Mouse (Mus musculus) kidney, adult 2 months (tissue): ENCODE data around the gene Rtp1. TPM values are rescaled to one million over a fixed set of nuclear protein-coding genes. Genes with fewer than 3 reads are reported as not detected.

Experiments used
- DNase-seq: peaks from one replicate; pipeline ENCODE4 v3.0.0; 2021
- H3K27ac ChIP-seq: fragments of 200-500 bp; 2 replicates; pipeline ENCODE4 v1.5.1; 2012; ENCODE audit warnings: low read depth, low read length, control low read depth, inconsistent platforms; ENCODE audit not compliant: insufficient read depth
- H3K27me3 ChIP-seq: fragments of 200-500 bp; replicated peaks from 2 replicates; pipeline ENCODE4 v1.6.1; 2012; ENCODE audit warnings: mild to moderate bottlenecking, moderate library complexity, low read length, inconsistent platforms; ENCODE audit not compliant: control insufficient read depth, insufficient read depth
- H3K36me3 ChIP-seq: fragments of 200-500 bp; 2 replicates; pipeline ENCODE4 v1.6.1; 2012; ENCODE audit warnings: mild to moderate bottlenecking, moderate library complexity, low read length, inconsistent platforms; ENCODE audit not compliant: control insufficient read depth, insufficient read depth
- H3K4me1 ChIP-seq: fragments of 200-500 bp; 2 replicates; pipeline ENCODE4 v1.6.1; 2011; ENCODE audit warnings: low read length; ENCODE audit not compliant: control insufficient read depth, insufficient read depth
- H3K4me3 ChIP-seq: fragments of 200-500 bp; 2 replicates; pipeline ENCODE4 v1.5.1; 2011; ENCODE audit warnings: mild to moderate bottlenecking, low read depth, low read length, control low read depth; ENCODE audit not compliant: insufficient read depth
- CTCF ChIP-seq: fragments of 200-500 bp; conservative IDR thresholded peaks from 2 replicates; pipeline ENCODE4 v1.5.1; 2011; ENCODE audit warnings: low read depth, mild to moderate bottlenecking, control low read depth, low read length, moderate library complexity, mixed read lengths; ENCODE audit not compliant: insufficient read depth, insufficient read length
- POLR2A ChIP-seq: fragments of 200-500 bp; IDR thresholded peaks from one replicate; pipeline ENCODE4 v1.6.1; 2011; ENCODE audit warnings: low read depth, low read length, control low read depth
- WGBS: fragments of 180-500 bp; shearing (Covaris S2); methylation state at CpG from one replicate; pipeline ENCODE4 v1.1.7; 2018; 5-methylcytosine and 5-hydroxymethylcytosine counted together
- polyA plus RNA-seq: library from polyadenylated mRNA; depleted of rRNA; stranded (reverse); fragments of >200 nt; gene quantifications from 2 replicates; pipeline ENCODE4 v1.2.3, GENCODE M21; 2012

Gene Rtp1
- polyA plus RNA-seq, 1 experiment: 0.06 TPM

DNA sequence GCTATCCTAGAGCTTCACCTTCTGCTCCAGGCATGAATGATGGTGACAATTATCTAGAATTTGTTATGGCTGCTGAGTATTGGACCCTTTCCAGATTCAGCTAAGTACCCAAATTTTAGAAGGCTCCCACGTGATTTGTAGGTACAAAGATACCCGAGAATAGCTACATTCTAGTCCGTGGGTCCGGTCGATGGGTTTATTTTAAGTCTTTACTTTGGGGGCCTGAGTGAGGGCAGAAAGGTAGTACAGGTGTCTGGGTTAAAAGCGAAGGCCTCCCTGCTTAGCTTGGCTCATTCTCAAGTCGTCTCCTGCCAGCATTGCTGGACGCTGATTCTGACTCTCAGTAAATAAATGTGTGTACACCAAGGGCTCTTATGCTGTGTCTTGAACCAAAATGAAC, 1.1 kb downstream of the Rtp1 start:
- Histone ChIP-seq H3K4me3 (no peak overlapping the region), H3K4me1 (no peaks in the 10 kb centered on the region), H3K27ac (no peak overlapping the region), H3K36me3 (no peaks in the 10 kb centered on the region), H3K27me3 (no peaks in the 10 kb centered on the region)
- TF ChIP-seq POLR2A (no peak), CTCF (no peak)
- no peak for DNase-seq
- WGBS: 74% methylated on average over 8 of the region's 8 CpGs

GRCm38 (mm10) chr16:23437404-23438166, 8.7 kb downstream of the Rtp1 start:
- Histone ChIP-seq H3K27me3 (no peaks in the 10 kb centered on the region), H3K4me3 (no peak overlapping the region), H3K27ac (no peak overlapping the region), H3K4me1 (no peaks in the 10 kb centered on the region), H3K36me3 (no peaks in the 10 kb centered on the region)
- peak; percentile 63 for TF ChIP-seq CTCF
- TF ChIP-seq POLR2A: no peak
- 39% methylated on average over 12 of the region's 12 CpGs for WGBS
- peak; percentile 27 for DNase-seq

GRCm38 (mm10) chr16:23444231-23444630, 15.3 kb downstream of the Rtp1 start:
- peak; percentile 21 for DNase-seq
- 73% methylated on average over 4 of the region's 4 CpGs for WGBS
- Histone ChIP-seq H3K27me3 (no peaks in the 10 kb centered on the region), H3K4me3 (no peak overlapping the region), H3K4me1 (no peaks in the 10 kb centered on the region), H3K27ac (no peak overlapping the region), H3K36me3 (no peaks in the 10 kb centered on the region)
- TF ChIP-seq POLR2A (no peak), CTCF (no peak)

GRCm38 (mm10) chr16:23449946-23450345, 21.0 kb downstream of the Rtp1 start:
- no peak for TF ChIP-seq CTCF
- TF ChIP-seq POLR2A: no peak
- 84% methylated on average over 2 of the region's 2 CpGs for WGBS
- H3K4me1 ChIP-seq: no peaks in the 10 kb centered on the region
- no peak overlapping the region for H3K27ac ChIP-seq
- DNase-seq: no peak
- H3K36me3 ChIP-seq: no peaks in the 10 kb centered on the region
- H3K4me3 ChIP-seq: no peak overlapping the region
- no peaks in the 10 kb centered on the region for H3K27me3 ChIP-seq

DNA sequence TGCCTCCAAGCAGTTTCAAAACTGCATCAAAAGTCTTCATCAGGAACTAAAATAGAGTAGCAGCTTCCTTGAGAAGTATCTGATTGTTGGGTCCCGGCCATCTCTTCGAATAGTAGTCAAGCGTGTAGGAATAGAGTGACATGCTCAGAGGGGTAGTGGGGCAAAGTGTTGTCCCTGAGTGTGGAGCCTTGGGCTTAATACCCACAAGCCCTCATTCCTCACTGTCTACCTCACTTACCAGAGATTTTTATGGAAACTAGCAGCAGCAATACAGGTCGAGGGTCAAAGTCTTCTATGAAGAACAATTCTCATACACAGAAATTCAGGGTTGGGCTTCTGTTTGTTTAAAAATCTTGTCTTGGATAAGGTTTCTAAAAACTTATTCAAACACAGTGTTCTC, 21.9 kb downstream of the Rtp1 start:
- TF ChIP-seq CTCF (no peak), POLR2A (no peak)
- Histone ChIP-seq H3K4me3 (no peak overlapping the region), H3K27ac (no peak overlapping the region), H3K27me3 (no peaks in the 10 kb centered on the region), H3K4me1 (no peaks in the 10 kb centered on the region), H3K36me3 (no peaks in the 10 kb centered on the region)
- WGBS: 81% methylated on average over 4 of the region's 4 CpGs
- no peak for DNase-seq

- Histone ChIP-seq H3K27ac (no peak overlapping the region), H3K4me3 (no peak overlapping the region), H3K27me3 (no peaks in the 10 kb centered on the region), H3K4me1 (no peaks in the 10 kb centered on the region), H3K36me3 (no peaks in the 10 kb centered on the region)
- TF ChIP-seq POLR2A (no peak), CTCF (peak; percentile 81)
- peak; percentile 50 for DNase-seq
- 26% methylated on average over 3 of the region's 3 CpGs for WGBS
Observed at GRCm38 (mm10) chr16:23452476-23452875, 23.5 kb downstream of the Rtp1 start.

GRCm38 (mm10) chr16:23454376-23454775, 25.4 kb downstream of the Rtp1 start:
- TF ChIP-seq POLR2A: no peak
- TF ChIP-seq CTCF: no peak
- DNase-seq: no peak
- H3K4me1 ChIP-seq: no peaks in the 10 kb centered on the region
- H3K36me3 ChIP-seq: no peaks in the 10 kb centered on the region
- H3K27me3 ChIP-seq: no peaks in the 10 kb centered on the region
- H3K27ac ChIP-seq: no peak overlapping the region
- H3K4me3 ChIP-seq: no peak overlapping the region
- WGBS: 77% methylated on average over 6 of the region's 6 CpGs

- no peaks in the 10 kb centered on the region for H3K36me3 ChIP-seq
- H3K4me1 ChIP-seq: no peaks in the 10 kb centered on the region
- TF ChIP-seq CTCF: no peak
- no peak for TF ChIP-seq POLR2A
- H3K27me3 ChIP-seq: no peaks in the 10 kb centered on the region
- no peak overlapping the region for H3K4me3 ChIP-seq
- no peak overlapping the region for H3K27ac ChIP-seq
- DNase-seq: peak; percentile 68
- 52% methylated on average over 3 of the region's 3 CpGs for WGBS
Observed at GRCm38 (mm10) chr16:23456534-23456933, 27.6 kb downstream of the Rtp1 start.
